Mouse (Mus musculus) layer of hippocampus, postnatal 10 days (tissue): ENCODE results near the gene Tmprss4. TPM values are rescaled to one million over a fixed set of nuclear protein-coding genes. Genes with fewer than 3 reads are reported as not detected.
A peak's percentile ranks its signal among the peaks of the same experiment; 100 is the strongest.

ENCODE experiments used
- DNase-seq, 2 experiments: peaks; one replicate each; pipeline ENCODE4 v3.0.0; 2021; ENCODE audit warnings: low spot score in 2 of 2
- total RNA-seq, 2 experiments: library from RNA; stranded (reverse); gene quantifications; 2 replicates each; pipeline ENCODE4 v1.2.3; 2021

Tmprss4 gene
- total RNA-seq, 2 experiments from 2014 or later, result not detected

DNA sequence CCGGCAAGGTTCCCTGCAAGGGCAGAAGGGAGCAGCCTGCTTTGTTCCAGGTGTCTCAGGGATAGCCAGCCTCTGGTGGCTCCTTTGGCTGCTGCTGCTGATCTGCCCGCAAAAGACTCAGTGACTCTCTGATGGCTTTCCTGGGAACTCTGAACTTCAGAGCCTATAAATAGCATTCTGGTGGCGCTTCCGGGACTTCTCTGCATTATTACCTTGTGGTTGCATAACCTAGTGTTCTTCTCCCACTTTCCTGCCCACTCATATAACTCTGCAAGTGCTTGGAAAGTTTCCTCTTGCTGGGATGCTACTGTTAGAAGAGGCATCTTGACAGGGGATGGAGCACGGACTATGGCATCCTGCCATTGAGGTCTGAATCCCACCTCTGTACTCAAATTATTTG is 6.3 kb downstream of the Tmprss4 start:
- no peak for DNase-seq

- no peak for DNase-seq
Observed at GRCm38 (mm10) chr9:45196125-45196830, 7.6 kb downstream of the Tmprss4 start.

- DNase-seq, result no peak
Observed at GRCm38 (mm10) chr9:45195468-45195867, 8.4 kb downstream of the Tmprss4 start.

DNA sequence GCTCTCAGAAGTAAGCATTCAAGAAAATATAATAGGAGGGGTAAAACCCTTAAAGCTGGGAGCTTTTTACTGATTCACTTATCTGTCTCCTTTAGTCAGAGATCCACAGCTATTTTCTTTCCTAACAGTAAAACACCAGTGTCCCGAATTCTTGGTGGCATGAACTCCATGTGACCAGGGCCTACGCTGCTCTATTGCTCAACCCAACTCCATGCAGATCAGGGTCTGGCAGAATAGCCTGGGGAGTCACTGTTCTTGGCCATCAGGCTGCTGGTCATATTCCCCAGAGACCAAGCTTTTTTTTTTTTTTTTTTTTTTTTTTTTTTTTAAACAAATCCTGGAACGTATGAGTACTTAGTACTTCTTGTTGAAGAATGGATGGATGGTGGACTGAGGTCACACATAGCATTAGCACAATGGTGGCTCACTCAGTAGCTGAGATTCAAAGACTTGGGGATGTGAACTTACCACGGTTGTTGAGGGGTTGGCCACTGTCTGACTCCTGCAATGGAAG is 14.2 kb downstream of the Tmprss4 start:
- no peak for DNase-seq

- DNase-seq, result no peak
Observed at GRCm38 (mm10) chr9:45188570-45189563, 15.0 kb downstream of the Tmprss4 start.

DNA sequence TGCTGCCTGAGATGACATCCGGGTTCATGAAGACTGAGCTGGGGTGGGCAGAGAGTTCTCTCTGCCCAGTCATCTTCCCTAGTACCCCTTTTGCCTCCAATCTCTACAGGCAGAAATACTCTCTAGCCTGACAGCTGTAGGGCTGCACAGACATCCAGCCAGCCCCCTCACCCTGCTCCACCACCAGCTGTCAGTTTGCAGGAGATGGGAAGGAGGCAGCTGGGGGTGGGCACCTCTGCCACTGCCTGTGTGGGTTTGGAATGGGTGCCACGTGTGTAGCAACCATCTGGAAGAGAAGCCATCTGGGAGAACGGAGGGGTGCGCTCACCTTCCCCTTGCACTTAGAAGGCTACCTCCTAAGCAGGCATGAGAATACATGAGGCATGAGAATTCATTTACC is 18.6 kb downstream of the Tmprss4 start:
- DNase-seq, result peak in 1 of 2 experiments; percentile 11

DNA sequence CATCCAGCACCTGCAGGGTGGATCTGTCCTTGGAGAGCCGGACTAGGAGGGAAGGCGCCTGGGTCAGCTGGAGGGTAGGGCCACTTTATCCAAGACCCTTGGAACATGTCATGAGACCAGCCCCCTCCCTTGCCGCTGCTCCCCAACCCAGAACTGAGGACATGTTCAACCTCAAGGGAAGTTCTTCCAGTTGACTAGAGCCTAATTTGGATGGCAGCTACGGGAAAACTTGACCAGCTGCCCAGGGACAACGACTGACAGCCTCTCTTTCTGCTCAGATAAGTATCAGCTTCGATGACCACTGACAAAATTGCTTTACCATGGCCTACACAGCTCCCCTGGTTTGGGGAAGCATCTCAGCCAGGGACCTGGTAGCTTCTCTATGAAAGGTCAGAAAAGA is 20.6 kb downstream of the Tmprss4 start:
- DNase-seq, result no peak

DNA sequence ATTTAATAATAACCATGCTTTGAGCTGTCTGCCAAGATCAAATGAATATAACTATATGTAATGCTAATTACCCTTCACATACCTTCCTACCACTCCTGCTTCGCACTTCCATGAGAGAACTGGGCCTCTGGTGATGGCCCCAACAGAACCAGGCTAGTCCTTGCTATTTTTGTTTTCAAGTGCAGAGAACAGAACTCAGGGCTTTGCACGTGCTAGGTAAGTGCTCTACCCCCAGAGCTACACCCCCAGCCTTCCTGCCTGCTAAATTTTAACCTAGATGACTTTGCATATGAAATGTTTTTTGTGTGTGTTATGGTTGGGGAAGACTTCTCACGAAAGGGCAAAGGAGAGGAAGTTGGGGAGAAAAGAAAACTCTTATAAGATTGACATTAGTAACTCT is 21.4 kb downstream of the Tmprss4 start:
- DNase-seq, result no peak

DNA sequence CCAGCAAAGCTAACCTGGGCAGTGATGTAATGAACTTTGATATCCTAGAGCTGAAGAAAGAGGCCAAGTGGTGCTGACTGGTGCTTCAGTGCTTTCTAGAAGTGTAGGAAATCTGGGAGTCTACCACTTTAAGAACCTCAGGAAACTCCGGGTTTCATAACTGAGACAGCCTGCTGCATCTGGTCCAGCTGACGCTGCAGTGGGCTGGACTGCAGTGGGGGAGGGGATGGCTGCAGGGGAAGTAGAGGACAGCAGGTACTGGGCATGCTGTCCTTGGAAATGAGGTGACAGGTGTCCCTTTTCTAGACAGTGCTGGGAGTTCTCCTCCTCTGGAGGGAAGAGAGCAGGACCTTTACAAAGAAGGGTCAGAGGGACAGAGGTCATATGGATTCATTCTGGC is 22.1 kb downstream of the Tmprss4 start, which contains the start of gene BC049352:
BC049352 (plus strand) TSS at position 238 of the 400 bp plus-strand sequence.
- DNase-seq, result no peak

GRCm38 (mm10) chr9:45179282-45179681 is 24.6 kb downstream of the Tmprss4 start:
- no peak for DNase-seq

DNA sequence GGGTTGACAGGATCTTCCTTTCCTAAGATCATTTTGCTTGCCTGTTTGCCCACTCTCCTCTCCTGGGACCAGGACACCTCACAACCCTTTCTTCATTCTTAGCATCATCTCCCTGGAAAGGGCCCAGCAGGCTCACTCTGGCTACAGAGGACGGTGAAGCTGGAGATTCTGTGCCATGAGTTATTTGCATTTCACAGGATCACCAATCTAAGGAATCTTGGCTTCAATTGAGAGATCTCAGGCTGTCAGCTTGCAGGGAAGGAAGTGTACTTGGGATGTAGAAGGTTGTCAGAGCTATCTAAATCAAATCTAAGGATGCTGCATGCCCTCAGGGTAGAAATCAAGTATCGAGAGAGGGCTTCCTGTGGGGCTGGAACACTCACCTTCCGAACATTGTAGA is 30.4 kb downstream of the Tmprss4 start:
- no peak for DNase-seq

DNA sequence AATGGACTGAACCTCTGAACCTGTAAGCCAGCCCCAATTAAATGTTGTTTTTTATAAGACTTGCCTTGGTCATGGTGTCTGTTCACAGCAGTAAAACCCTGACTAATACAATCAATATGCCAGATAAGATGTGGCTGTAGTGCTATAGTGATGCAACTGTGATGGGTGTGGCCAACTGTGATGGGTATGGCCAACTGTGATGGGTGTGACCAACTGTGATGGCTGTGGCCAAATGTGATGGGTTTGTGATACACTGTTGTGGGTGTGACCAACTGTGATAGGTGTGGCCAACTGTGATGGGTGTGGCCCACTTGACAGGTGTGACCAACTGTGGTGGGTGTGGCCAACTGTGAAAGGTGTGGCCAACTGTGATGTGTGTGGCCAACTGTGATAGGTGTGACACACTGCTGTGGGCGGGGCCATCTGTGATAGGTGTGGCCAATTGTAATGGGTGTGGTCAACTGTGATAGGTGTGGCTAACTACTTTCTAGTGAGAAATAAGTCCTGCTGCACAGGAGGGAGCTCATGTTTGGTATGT is 32.8 kb downstream of the Tmprss4 start:
- DNase-seq, result no peak

- DNase-seq, result no peak
Observed at GRCm38 (mm10) chr9:45170150-45170549, 33.7 kb downstream of the Tmprss4 start.

DNA sequence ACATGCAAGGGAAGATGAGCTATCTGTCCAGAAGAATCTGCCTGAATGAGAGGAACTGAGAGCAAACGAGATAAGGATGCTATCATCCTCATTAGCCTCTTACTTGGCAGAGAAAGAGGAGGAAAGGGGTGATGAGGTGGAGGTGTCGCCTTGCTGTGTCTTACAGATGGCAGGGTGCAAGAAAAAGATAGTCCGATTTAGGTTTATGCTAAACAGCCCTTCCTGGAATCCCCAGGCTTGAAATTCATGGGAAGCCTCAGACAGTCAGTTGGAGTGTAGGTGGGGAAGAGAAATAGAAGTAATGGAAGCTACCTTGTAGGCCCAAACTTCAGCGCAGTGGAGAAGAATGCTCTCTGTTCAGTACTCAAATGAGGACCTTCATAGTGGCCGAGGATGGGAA is 36.0 kb downstream of the Tmprss4 start:
- DNase-seq, result no peak

- DNase-seq, result no peak
Observed at GRCm38 (mm10) chr9:45153361-45153760, 50.5 kb downstream of the Tmprss4 start.

DNA sequence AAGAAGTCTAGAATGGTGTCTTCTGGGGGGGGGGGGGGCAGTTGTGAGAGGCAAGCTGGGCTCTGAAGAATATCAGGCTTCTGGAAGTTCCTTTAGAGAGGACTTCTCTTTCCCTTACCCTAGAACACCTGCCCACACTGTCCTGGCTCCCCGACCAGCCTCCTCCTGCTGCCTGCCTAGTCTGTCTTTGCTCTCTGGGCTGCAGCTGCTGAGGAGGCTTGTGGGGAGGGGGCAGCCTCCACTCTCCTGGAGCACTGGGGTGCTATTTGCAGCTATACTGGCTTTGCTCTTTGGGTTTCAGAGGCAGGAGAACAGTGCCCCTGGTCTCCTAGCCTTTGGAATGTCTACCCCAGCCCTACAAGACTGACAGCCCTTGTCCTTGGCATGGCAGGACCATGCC is 53.0 kb downstream of the Tmprss4 start:
- no peak for DNase-seq

DNA sequence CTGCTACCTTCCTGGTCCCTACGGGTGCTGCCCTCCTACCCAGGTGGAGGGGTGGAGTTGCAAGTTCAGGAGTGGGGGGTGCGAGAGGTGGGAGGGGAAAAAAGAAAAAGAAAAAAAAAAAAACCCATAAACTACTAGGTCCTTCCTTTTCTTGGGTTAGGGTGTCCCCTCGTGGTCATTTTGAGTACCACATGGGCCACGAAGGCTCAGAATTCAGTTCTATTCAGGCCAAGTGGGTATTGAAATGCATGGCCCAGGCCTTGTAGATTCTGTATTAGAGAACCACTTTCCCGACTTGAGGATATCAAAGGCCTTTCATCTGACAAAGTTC is 57.7 kb downstream of the Tmprss4 start:
- peak; percentile 88 for DNase-seq

DNA sequence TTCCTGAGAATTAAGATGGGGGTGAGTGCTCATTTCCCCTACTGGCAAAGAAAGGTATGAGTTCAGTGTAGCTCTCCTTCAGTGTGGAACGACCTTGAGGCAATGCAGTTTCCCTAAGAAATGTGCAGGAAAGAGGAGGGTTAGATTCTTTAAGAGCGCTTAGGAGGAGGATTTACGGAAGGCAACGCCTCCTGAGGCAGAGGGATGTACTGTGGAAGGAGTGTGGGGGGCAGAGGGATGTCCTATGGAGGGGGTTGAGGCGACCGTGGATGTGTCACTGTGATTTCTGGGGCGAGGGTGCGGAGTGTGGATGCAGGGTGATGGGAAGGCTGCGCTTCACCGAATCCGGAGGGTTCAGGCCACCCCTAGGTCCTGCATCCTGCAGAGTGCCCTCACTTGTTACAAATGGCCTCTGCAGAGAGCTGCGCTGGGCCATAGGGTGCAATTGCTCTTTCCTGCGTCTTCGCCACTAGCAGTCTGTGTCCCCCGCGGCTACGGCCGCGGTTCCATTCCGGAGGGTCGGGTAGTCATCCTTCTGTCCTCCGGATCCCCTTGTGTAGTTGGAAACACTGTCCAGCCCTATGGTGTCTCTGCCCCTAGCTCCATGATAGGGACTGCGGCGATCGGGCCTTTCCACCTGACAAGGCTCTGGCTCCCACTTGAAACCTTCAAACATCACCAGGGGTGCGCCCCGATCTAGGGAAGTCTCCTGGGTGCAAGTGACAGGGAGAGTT is 58.2 kb downstream of the Tmprss4 start:
- peak; percentile 18 to 22 for DNase-seq

- DNase-seq, result no peak
Observed at GRCm38 (mm10) chr9:45142686-45143085, 61.2 kb downstream of the Tmprss4 start.

GRCm38 (mm10) chr9:45140945-45141344 is 62.9 kb downstream of the Tmprss4 start:
- DNase-seq, result no peak

GRCm38 (mm10) chr9:45139082-45139481 is 64.8 kb downstream of the Tmprss4 start:
- DNase-seq, result no peak
